Mouse (Mus musculus) hindbrain, embryonic 11.5 days (tissue): ENCODE data around the gene Glipr1l1. TPM values are rescaled to one million over a fixed set of nuclear protein-coding genes. Genes with fewer than 3 reads are reported as not detected.
"Not testable (repeated sequence)": the region's sequence is repeated elsewhere in the genome, so short reads cannot be mapped to it uniquely, and the experiment has no call there.

Experiments used
- ATAC-seq: fragments of 200-750 bp; cut with Nextera tagmentation; 2 replicates; pipeline ENCODE4 v1.8.0; 2017; ENCODE audit warnings: mild to moderate bottlenecking, moderate TSS enrichment, moderate library complexity; ENCODE audit not compliant: low FRiP score
- DNase-seq: peaks from one replicate; pipeline ENCODE4 v3.0.0-alpha.2; 2015; ENCODE audit warnings: low spot score
- H3K27ac ChIP-seq: fragments of 300-500 bp; sonication (generic); 2 replicates; pipeline ENCODE4 v1.5.1; 2014; ENCODE audit warnings: mild to moderate bottlenecking, low read depth, low read length
- H3K27me3 ChIP-seq: fragments of 300-500 bp; sonication (generic); 2 replicates; pipeline ENCODE4 v1.6.1; 2014; ENCODE audit warnings: mild to moderate bottlenecking, low read length, moderate library complexity, mixed read lengths; ENCODE audit not compliant: control insufficient read depth, insufficient read depth
- H3K36me3 ChIP-seq: fragments of 300-500 bp; sonication (generic); 2 replicates; pipeline ENCODE4 v1.6.1; 2014; ENCODE audit warnings: mild to moderate bottlenecking, low read length, moderate library complexity, mixed read lengths; ENCODE audit not compliant: control insufficient read depth, insufficient read depth
- H3K4me1 ChIP-seq: fragments of 300-500 bp; sonication (generic); replicated peaks from 2 replicates; pipeline ENCODE4 v1.6.1; 2014; ENCODE audit warnings: low read length, mixed read lengths; ENCODE audit not compliant: control insufficient read depth, insufficient read depth
- H3K4me2 ChIP-seq: fragments of 300-500 bp; sonication (generic); replicated peaks from 2 replicates; pipeline ENCODE4 v1.6.1; 2014; ENCODE audit warnings: mild to moderate bottlenecking, low read depth, low read length
- H3K4me3 ChIP-seq: fragments of 300-500 bp; sonication (generic); 2 replicates; pipeline ENCODE4 v1.5.1; 2014; ENCODE audit warnings: low read depth, low read length
- H3K9ac ChIP-seq: fragments of 300-500 bp; sonication (generic); 2 replicates; pipeline ENCODE4 v1.6.1; 2014; ENCODE audit warnings: low read depth, low read length
- H3K9me3 ChIP-seq: fragments of 300-500 bp; sonication (generic); 2 replicates; pipeline ENCODE4 v1.6.1; 2016; ENCODE audit warnings: low read length; ENCODE audit not compliant: control insufficient read depth
- WGBS: fragments of 180-500 bp; shearing (Covaris S2); extraction: QIAGEN DNeasy Blood & Tissue Kit; methylation state at CpG from one replicate; pipeline ENCODE4 v1.1.7; 2014; 5-methylcytosine and 5-hydroxymethylcytosine counted together
- polyA plus RNA-seq: library from polyadenylated mRNA; unstranded; fragments of >200 nt; fragmentation: Nextera tagmentation; extraction: Ambion mirVana; gene quantifications from 2 replicates; pipeline ENCODE4 v1.2.1, GENCODE M21; 2014

Glipr1l1 gene
- polyA plus RNA-seq, 1 experiment from 2014 or later, result not detected

DNA sequence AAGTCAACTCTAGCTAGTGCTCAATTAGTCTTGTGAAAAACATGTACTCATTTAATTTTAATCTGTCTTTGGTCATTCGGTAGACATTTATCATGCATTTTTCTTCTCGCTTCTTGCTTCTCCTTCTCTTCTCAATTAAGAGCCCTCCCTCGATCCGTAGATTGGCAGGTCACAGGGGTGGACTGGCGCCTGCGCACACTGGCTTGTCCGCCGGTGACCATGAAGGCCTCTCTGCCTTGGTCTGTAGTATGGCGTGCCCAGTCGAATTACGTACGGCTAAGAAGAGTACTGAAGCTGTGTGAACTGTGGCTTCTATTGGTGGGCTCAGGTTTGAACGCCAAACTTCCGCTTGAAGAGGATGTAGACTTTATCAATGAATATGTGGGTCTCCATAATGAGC is 23.2 kb downstream of the Glipr1l1 start, which contains the start of gene Glipr1l2:
Glipr1l2 (plus strand) TSS at position 198 of the 400 bp plus-strand sequence.
- H3K4me2 ChIP-seq, result no peak within 1 kb of the TSS
- H3K36me3 ChIP-seq, result no peaks in the 10 kb centered on the region
- no peak within 1 kb of the TSS for H3K27ac ChIP-seq
- H3K4me1 ChIP-seq, result no peaks in the 10 kb centered on the region
- no peak within 1 kb of the TSS for H3K9ac ChIP-seq
- no peaks in the 10 kb centered on the region for H3K27me3 ChIP-seq
- no peak within 1 kb of the TSS for H3K4me3 ChIP-seq
- ATAC-seq (no peak), DNase-seq (no peak)
- WGBS, result 91% methylated on average over 14 of the region's 14 CpGs
- H3K9me3 ChIP-seq, result no peaks in the 10 kb centered on the region

DNA sequence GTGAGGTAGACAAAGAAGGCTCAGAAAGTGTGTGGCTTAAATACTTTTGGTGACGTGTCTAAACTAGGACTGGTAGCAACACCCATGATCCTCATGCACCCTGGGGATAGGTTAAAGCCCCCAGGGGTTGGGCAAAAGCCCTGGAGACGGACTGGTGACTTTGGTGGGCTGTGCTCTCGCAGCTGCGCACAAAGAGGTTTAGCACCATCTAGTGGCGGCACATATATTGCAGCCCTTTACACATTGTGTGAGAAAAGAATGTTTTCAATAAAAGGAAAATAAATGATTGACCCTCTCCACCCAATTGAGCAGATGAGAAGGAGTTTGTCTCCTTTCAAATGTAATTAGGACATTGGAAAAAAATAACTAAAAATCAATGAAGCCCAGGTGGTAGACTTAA is 45.8 kb downstream of the Glipr1l1 start:
- DNase-seq, result peak; percentile 71
- WGBS, result 6% methylated on average over 5 of the region's 5 CpGs
- not testable (repeated sequence) for H3K4me3 ChIP-seq, H3K9me3 ChIP-seq, H3K9ac ChIP-seq, H3K4me1 ChIP-seq, H3K27ac ChIP-seq, H3K36me3 ChIP-seq, H3K27me3 ChIP-seq, H3K4me2 ChIP-seq
- ATAC-seq, result 0 out of 2 replicates have a peak, but pooled peaks have one; percentile 19

- Histone ChIP-seq H3K9ac (no peak overlapping the region), H3K9me3 (no peaks in the 10 kb centered on the region), H3K27ac (no peak overlapping the region), H3K4me1 (no peaks in the 10 kb centered on the region), H3K4me3 (no peak overlapping the region), H3K36me3 (no peaks in the 10 kb centered on the region), H3K4me2 (no peak overlapping the region), H3K27me3 (no peaks in the 10 kb centered on the region)
- DNase-seq (no peak), ATAC-seq (no peak)
- WGBS, result 94% methylated on average over 7 of the region's 7 CpGs
Measured at GRCm38 (mm10) chr10:112110401-112110800, 50.4 kb downstream of the Glipr1l1 start.

GRCm38 (mm10) chr10:112125090-112125489 is 65.1 kb downstream of the Glipr1l1 start:
- H3K9me3 ChIP-seq, H3K4me2 ChIP-seq, H3K4me3 ChIP-seq, H3K9ac ChIP-seq, ATAC-seq, H3K36me3 ChIP-seq, H3K27me3 ChIP-seq, DNase-seq, H3K4me1 ChIP-seq, H3K27ac ChIP-seq: not testable (repeated sequence)
- WGBS, result 53% methylated on average over 2 of the region's 2 CpGs

- not testable (repeated sequence) for H3K27me3 ChIP-seq, H3K4me2 ChIP-seq, H3K4me1 ChIP-seq, ATAC-seq, H3K9ac ChIP-seq, H3K4me3 ChIP-seq, H3K27ac ChIP-seq, H3K9me3 ChIP-seq, DNase-seq, H3K36me3 ChIP-seq
- 85% methylated on average over 6 of the region's 6 CpGs for WGBS
Measured at GRCm38 (mm10) chr10:112127682-112128230, 67.8 kb downstream of the Glipr1l1 start.

Other genes starting within 250 kb of the Glipr1l1 start
- gene Krr1, start 87.5 kb upstream of the Glipr1l1 start, polyA plus RNA-seq, result 59.6 and 68.7 TPM in 2 replicates
- 0.86 and 1.2 TPM in 2 replicates for gene Glipr1, start 57.6 kb upstream of the Glipr1l1 start, polyA plus RNA-seq
- not detected in 2 replicates for gene Glipr1l2, start 23.2 kb downstream of the Glipr1l1 start, polyA plus RNA-seq
- 0.17 TPM in 1 of 2 replicates, not detected in the other for gene Glipr1l3, start 100.1 kb downstream of the Glipr1l1 start, polyA plus RNA-seq
- 0.74 and 0.80 TPM in 2 replicates for gene Caps2, start 103.4 kb downstream of the Glipr1l1 start, polyA plus RNA-seq
- gene Kcnc2, start 210.9 kb downstream of the Glipr1l1 start, polyA plus RNA-seq, result 0.86 and 1.2 TPM in 2 replicates